Mouse (Mus musculus) right cerebral cortex, adult 18-20 months (tissue): ENCODE data around the gene Iqcc.

ENCODE experiments used
- DNase-seq: peaks from one replicate; pipeline ENCODE4 v3.0.0; 2022; ENCODE audit warnings: mixed read lengths

Gene Iqcc

DNA sequence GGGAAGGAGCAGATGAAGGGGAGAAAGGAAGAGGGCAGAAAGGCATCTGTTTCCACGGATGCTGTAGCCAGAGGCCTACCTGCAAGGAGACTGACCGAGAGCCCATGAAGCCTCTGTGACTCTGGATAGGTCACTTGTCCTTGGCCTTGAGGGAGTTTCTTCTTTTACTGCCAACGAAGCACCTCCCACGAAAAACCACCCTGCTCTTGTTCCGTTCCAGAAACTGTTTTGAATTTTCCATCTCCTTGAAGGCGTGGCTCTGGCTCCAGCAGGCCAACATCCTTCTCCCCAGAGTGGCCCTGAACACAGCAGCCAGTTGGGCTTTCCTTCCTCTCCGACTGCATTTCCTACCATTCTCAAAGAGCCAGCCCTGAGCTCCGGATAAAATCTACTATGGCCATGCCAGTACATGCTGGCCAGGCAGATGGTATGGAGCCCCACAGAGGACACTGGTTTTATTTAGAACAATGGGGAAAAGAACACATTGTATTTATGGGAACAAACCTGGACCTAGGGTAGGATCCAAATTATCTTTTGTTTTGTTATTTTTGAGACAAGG lies 2.5 kb upstream of the Iqcc start:
- no peak for DNase-seq

GRCm38 (mm10) chr4:129620419-129621282 lies 1.8 kb upstream of the Iqcc start:
- DNase-seq, result no peak

- no peak for DNase-seq
Observed at GRCm38 (mm10) chr4:129618031-129618430, 868 bp downstream of the Iqcc start.

GRCm38 (mm10) chr4:129617121-129617641 lies 1.7 kb downstream of the Iqcc start:
- no peak for DNase-seq

GRCm38 (mm10) chr4:129616631-129617030 lies 2.3 kb downstream of the Iqcc start:
- DNase-seq, result no peak

- DNase-seq, result no peak
Observed at GRCm38 (mm10) chr4:129615801-129616290, 3.1 kb downstream of the Iqcc start.

DNA sequence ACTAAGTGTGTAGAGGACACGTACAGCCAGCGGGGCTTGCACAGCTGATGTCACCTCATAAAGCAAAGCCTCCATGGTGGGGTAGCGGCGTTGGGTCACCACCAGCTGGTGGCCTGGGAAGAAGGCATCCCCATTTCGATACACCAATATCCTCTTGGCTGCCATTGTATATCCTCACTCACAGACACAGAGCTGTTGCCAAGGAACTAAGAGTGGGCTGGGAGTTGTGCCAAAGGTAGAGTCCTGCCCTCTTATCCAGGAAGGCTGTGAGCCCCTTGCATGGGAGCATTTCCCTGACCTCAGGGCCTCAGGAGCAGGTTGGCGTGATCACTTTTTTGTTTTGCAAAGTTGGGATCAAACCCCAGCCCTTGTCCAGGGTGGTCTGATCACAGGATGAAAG lies 4.8 kb downstream of the Iqcc start, which contains the start of gene Dcdc2b:
Gene Dcdc2b, minus strand, starts transcription at position 165 of the 400 bp plus-strand sequence.
- DNase-seq, result no peak

GRCm38 (mm10) chr4:129610472-129610871 lies 8.4 kb downstream of the Iqcc start:
- no peak for DNase-seq

DNA sequence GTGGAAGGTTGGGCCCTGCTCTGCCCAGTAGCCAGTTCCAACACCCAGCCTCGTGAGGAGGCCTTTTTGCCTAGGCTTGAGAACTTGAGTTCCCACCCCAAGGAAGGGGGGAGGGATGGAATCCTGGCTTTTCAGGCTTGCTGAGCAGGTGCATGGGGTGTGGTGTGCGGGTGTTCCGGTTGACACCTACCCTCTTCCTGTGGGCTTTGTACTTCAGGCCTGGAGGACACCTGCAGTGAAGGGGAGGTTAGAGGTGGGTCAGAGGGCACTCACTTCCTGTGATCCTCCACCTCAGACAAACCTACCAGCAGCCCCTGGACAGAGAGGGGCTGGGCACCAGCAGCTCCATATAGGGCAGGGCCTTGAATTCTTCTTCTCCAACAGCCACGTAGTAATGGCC lies 8.9 kb downstream of the Iqcc start:
- no peak for DNase-seq

- DNase-seq, result no peak
Observed at GRCm38 (mm10) chr4:129609139-129609631, 9.7 kb downstream of the Iqcc start.

GRCm38 (mm10) chr4:129608426-129609025 lies 10.4 kb downstream of the Iqcc start:
- peak; percentile 82 for DNase-seq

DNA sequence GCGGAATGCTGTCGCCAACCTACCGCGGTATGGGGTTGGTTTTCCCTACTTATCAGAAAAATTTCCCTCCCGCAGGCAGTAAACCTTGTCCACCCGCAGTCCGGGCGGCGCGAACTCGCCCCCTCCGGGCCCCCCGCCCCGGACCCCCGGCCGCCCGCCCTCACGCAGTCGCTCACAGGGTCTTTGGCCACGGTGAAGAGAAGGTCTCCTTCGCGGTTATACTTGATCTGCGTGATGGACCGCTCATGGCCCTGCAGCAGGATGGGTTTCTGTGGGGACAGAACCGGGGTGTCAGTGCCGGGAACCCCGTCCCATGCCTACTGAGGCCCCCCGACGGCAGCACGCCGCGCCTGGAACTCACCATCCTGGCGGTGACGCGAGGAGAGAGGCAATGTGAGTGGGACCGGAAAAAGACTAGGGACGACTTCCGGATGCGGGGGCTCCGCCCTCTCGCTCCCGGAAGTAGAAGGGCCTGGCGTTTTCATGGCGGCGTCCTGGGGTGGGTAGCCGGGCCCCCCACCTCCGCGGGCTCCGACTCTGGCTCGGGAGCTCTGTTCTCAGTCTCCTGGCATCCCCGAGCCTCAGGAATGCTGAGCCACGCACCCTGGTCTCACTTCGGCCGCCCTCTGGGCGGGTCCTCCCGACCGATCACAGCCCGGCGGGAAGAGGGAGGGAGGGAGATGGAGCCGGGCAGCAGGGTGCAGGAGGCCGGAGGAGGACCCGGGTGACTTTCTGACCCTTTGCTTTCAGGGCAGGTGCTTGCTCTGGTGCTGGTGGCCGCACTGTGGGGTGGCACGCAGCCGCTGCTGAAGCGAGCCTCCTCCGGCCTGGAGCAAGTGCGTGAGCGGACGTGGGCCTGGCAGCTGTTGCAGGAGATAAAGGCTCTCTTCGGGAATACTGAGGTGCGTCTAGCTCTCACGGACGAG lies 18.4 kb downstream of the Iqcc start, which contains the start of the genes Eif3i and Tmem234:
Gene Eif3i, minus strand, starts transcription at position 416 of the 926 bp plus-strand sequence.
Gene Tmem234, plus strand, starts transcription at position 436 of the 926 bp plus-strand sequence.
- DNase-seq, result peak; percentile 86

- no peak for DNase-seq
Observed at GRCm38 (mm10) chr4:129588865-129589264, 30.0 kb downstream of the Iqcc start.

DNA sequence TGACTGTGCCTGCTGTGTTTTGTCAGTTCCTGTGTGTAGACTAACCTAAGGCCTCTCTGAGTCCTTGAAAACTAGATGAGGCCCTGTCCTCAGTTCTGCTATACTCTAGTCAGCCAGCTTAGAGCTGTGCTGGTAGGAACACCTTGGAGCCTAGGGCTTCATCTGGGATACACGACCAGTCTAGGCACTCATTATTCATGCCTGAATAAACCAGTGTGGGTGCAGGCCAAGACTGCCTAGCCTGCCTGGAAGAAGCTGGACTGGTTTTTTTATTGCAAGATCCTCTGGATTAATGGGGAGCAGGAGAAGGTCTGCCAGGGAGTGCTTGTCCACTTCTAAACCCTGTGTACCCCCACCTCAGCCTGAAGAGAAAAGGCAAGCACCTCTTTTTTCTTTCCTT lies 32.0 kb downstream of the Iqcc start:
- no peak for DNase-seq

- DNase-seq, result no peak
Observed at GRCm38 (mm10) chr4:129585773-129586172, 33.1 kb downstream of the Iqcc start.

- DNase-seq, result peak; percentile 78
Observed at GRCm38 (mm10) chr4:129584884-129585608, 33.9 kb downstream of the Iqcc start.

DNA sequence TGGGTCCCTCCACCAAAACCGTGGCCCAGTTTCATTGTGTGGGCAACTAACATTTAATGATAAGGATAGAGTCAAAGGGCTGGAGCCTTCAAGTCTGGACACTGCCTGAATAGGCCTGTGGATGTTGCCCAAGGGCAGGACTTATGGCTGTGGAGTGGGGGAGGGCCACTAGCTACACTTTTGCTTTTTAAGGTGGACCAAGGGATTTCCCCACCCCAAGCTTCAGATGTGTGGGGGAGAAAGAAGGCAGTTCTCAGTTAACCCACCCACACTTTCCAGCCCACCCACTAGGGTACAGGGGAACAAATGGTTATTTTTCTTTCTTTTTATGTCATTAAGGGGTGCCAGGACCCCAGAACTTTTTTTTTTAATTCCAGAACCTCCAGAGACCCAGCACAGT lies 34.5 kb downstream of the Iqcc start:
- no peak for DNase-seq

GRCm38 (mm10) chr4:129582251-129582650 lies 36.6 kb downstream of the Iqcc start:
- no peak for DNase-seq

GRCm38 (mm10) chr4:129580347-129580746 lies 38.6 kb downstream of the Iqcc start:
- no peak for DNase-seq

DNA sequence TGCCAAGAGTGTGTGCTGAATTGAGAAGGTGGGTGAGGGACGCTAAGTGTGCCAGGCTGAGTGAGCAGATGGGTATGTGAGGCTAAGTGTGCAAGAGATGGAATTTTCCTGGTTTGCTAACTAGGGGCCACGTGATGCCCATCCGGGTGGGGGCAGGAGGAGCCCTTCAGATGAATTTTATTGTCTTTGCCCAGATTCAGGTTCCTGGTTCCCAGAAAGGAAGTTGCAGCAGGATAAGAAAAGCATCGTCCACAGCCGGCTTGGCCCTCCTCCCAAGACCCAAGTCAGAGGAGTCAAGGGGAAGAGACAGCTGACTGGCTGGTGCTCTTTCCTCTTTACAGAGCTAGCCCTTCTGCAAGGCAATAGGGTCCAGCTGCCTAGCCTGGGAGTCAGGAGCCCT lies 40.4 kb downstream of the Iqcc start, which contains the start of gene Fam167b:
Gene Fam167b, minus strand, starts transcription at position 84 of the 400 bp plus-strand sequence.
- DNase-seq, result no peak

DNA sequence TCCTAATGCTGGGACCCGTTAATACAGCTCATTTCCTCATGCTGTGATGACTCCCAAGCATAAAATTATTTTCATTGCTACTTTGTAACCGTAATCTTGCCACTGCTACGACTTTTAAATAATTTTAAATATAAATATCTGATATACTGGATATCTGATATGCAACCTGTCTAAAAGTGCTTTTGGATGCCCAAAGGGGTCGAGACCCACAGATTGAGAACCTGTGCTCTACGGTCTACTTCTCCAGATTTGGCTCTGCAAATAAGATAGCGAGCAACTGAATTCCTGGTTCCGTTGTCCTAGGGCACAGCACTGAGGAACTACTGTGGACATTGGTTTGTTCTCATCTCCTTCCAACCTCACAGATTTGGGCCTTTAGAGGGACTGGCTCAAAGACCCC lies 41.2 kb downstream of the Iqcc start:
- DNase-seq, result no peak
